Mouse (Mus musculus) midbrain, postnatal 0 days (tissue): ENCODE measurements at regions not wholly inside any gene's neighbourhood (a gene's known extent, or its start where the extent isn't known, plus 50 kb on each side); places are given as distances from the start of the nearest gene placed in this dataset.
A peak's percentile ranks its signal among the peaks of the same experiment; 100 is the strongest.

ENCODE experiments used
- ATAC-seq: fragments of 200-750 bp; cut with Nextera tagmentation; 2 replicates; pipeline ENCODE4 v1.8.0; 2017; ENCODE audit warnings: moderate number of reproducible peaks, mild to moderate bottlenecking, moderate TSS enrichment, moderate library complexity; ENCODE audit not compliant: low FRiP score
- DNase-seq: peaks from one replicate; pipeline ENCODE4 v3.0.0-alpha.2; 2015; ENCODE audit warnings: low spot score
- H3K27ac ChIP-seq: fragments of 300-500 bp; sonication (generic); 2 replicates; pipeline ENCODE4 v1.5.1; 2014; ENCODE audit warnings: low read depth, mild to moderate bottlenecking, low read length, mixed read lengths
- H3K27me3 ChIP-seq: fragments of 300-500 bp; sonication (generic); 2 replicates; pipeline ENCODE4 v1.6.1; 2014; ENCODE audit warnings: low read length, control low read depth, mixed read lengths; ENCODE audit not compliant: insufficient read depth
- H3K36me3 ChIP-seq: fragments of 300-500 bp; sonication (generic); 2 replicates; pipeline ENCODE4 v1.6.1; 2014; ENCODE audit warnings: low read length, control low read depth, mixed read lengths; ENCODE audit not compliant: insufficient read depth
- H3K4me1 ChIP-seq: fragments of 300-500 bp; sonication (generic); 2 replicates; pipeline ENCODE4 v1.6.1; 2014; ENCODE audit warnings: mild to moderate bottlenecking, control low read depth, antibody characterized with exemption, low read length, mixed read lengths; ENCODE audit not compliant: insufficient read depth
- H3K4me2 ChIP-seq: fragments of 300-500 bp; sonication (generic); 2 replicates; pipeline ENCODE4 v1.6.1; 2014; ENCODE audit warnings: low read depth, mild to moderate bottlenecking, low read length, mixed read lengths; ENCODE audit not compliant: poor library complexity, severe bottlenecking
- H3K4me3 ChIP-seq: fragments of 300-500 bp; sonication (generic); 2 replicates; pipeline ENCODE4 v1.5.1; 2014; ENCODE audit warnings: low read depth, mild to moderate bottlenecking, low read length, moderate library complexity
- H3K9ac ChIP-seq: fragments of 300-500 bp; sonication (generic); replicated peaks from 2 replicates; pipeline ENCODE4 v1.6.1; 2014; ENCODE audit warnings: mild to moderate bottlenecking, low read length, moderate library complexity, mixed read lengths; ENCODE audit not compliant: poor library complexity, severe bottlenecking
- H3K9me3 ChIP-seq: fragments of 300-500 bp; sonication (generic); 2 replicates; pipeline ENCODE4 v1.6.1; 2016; ENCODE audit warnings: low read length, control low read depth
- CTCF ChIP-seq: IDR thresholded peaks from 2 replicates; pipeline ENCODE4 v1.5.1; 2016; ENCODE audit warnings: antibody characterized with exemption, mild to moderate bottlenecking
- WGBS: fragments of 180-500 bp; shearing (Covaris S2); extraction: QIAGEN DNeasy Blood & Tissue Kit; methylation state at CpG from one replicate; pipeline ENCODE4 v1.1.7; 2014; 5-methylcytosine and 5-hydroxymethylcytosine counted together

DNA sequence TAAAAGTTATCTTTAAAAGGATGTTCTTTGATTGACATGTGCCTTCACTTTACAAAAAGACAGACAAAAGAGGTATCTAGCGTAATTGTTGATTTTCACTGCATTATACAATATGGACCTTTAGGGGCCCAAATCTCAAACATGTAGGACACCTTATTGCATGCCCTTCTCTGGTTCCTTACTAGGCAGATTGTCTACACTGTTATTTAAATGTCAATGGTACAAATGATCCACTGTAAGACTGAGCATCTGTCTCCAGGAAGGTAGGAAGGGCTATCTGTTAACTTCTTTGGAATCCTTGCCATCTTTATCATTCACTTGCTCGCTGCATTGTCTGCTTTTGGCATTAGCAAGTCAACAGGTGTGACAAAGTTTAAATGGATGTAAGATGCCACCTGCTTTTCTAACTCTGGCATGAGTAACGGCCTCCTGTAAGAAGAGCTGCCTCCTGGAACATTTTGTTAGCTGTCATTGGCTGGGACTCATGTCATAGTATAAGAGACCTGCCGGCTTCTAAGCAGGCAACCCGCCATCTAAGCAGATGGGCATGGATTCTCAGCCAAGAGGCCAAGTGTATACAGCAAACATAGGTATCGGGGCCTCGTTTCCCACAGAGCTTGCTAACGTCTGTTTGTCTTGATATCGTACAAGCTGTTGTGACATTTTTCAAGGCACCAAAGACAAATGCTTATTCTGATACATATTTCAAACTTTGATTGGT, 560.0 kb upstream of the Adgrl2 start:
- Histone ChIP-seq H3K4me3 (no peak overlapping the region), H3K9ac (no peak overlapping the region), H3K4me1 (no peaks in the 10 kb centered on the region), H3K9me3 (no peaks in the 10 kb centered on the region), H3K36me3 (no peaks in the 10 kb centered on the region), H3K27ac (no peak overlapping the region), H3K27me3 (no peaks in the 10 kb centered on the region), H3K4me2 (no peak overlapping the region)
- ATAC-seq, result no peak; the same call in 1 of the 2 replicates
- DNase-seq, result peak; percentile 85
- 89% methylated on average over 9 of the region's 9 CpGs for WGBS
- no peak for TF ChIP-seq CTCF

- ATAC-seq, result no peak
- Histone ChIP-seq H3K4me2 (no peak overlapping the region), H3K9me3 (no peaks in the 10 kb centered on the region), H3K36me3 (no peaks in the 10 kb centered on the region), H3K4me1 (no peaks in the 10 kb centered on the region), H3K27ac (no peak overlapping the region), H3K27me3 (no peaks in the 10 kb centered on the region), H3K4me3 (no peak overlapping the region), H3K9ac (no peak overlapping the region)
- 0 out of 2 replicates have a peak, but pooled peaks have one; percentile 25 for TF ChIP-seq CTCF
- no peak for DNase-seq
- 76% methylated on average over 6 of the region's 6 CpGs for WGBS
Measured at GRCm38 (mm10) chr3:149547045-149547444, 556.7 kb upstream of the Adgrl2 start.

GRCm38 (mm10) chr3:149546256-149546655, 555.9 kb upstream of the Adgrl2 start:
- no peaks in the 10 kb centered on the region for H3K27me3 ChIP-seq
- 72% methylated on average over 10 of the region's 10 CpGs for WGBS
- H3K9me3 ChIP-seq, result no peaks in the 10 kb centered on the region
- no peak for TF ChIP-seq CTCF
- no peak overlapping the region for H3K9ac ChIP-seq
- no peaks in the 10 kb centered on the region for H3K4me1 ChIP-seq
- no peak overlapping the region for H3K4me3 ChIP-seq
- ATAC-seq, result no peak
- no peak for DNase-seq
- no peak overlapping the region for H3K27ac ChIP-seq
- H3K4me2 ChIP-seq, result no peak overlapping the region
- no peaks in the 10 kb centered on the region for H3K36me3 ChIP-seq

DNA sequence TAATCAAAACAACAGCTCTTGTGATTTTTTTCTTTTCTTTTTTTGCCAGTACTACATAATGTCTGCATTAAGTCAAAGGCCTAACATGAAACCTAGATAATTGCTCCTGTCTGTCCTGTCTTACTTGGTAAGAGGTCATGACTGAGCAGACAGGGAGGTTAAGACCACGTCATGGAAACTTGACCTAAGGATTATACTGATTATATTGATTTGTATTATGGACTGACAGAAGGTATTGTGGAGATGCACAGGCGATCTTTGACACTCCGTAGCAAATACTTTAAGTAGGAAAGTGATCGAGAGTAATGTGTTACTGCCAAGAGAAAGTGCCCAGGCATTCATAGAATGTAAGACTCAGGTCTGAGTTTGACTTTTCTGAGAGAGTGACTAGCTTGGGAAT, 543.8 kb upstream of the Adgrl2 start:
- no peak for DNase-seq
- no peak overlapping the region for H3K27ac ChIP-seq
- no peak for ATAC-seq
- no peaks in the 10 kb centered on the region for H3K9me3 ChIP-seq
- no peak overlapping the region for H3K4me2 ChIP-seq
- no peaks in the 10 kb centered on the region for H3K36me3 ChIP-seq
- H3K4me3 ChIP-seq, result no peak overlapping the region
- WGBS, result 39% methylated on average over 4 of the region's 4 CpGs
- no peak overlapping the region for H3K9ac ChIP-seq
- 0 out of 2 replicates have a peak, but pooled peaks cover 8% of the 10 kb centered on the region for H3K27me3 ChIP-seq
- no peaks in the 10 kb centered on the region for H3K4me1 ChIP-seq
- no peak for TF ChIP-seq CTCF

- Histone ChIP-seq H3K9ac (no peak overlapping the region), H3K36me3 (no peaks in the 10 kb centered on the region), H3K27ac (no peak overlapping the region), H3K4me1 (no peaks in the 10 kb centered on the region), H3K4me3 (no peak overlapping the region), H3K4me2 (no peak overlapping the region), H3K9me3 (no peaks in the 10 kb centered on the region), H3K27me3 (0 out of 2 replicates have a peak, but pooled peaks cover 5% of the 10 kb centered on the region)
- DNase-seq (no peak), ATAC-seq (no peak)
- TF ChIP-seq CTCF, result no peak
- 36% methylated on average over 13 of the region's 13 CpGs for WGBS
Measured at GRCm38 (mm10) chr3:149530026-149530607, 539.8 kb upstream of the Adgrl2 start.

- Histone ChIP-seq H3K36me3 (no peaks in the 10 kb centered on the region), H3K4me1 (no peaks in the 10 kb centered on the region), H3K27ac (no peak overlapping the region), H3K27me3 (0 out of 2 replicates have a peak, but pooled peaks cover 5% of the 10 kb centered on the region), H3K4me3 (no peak overlapping the region), H3K4me2 (no peak overlapping the region), H3K9me3 (no peaks in the 10 kb centered on the region), H3K9ac (no peak overlapping the region)
- TF ChIP-seq CTCF, result no peak
- 98% methylated on average over 3 of the region's 3 CpGs for WGBS
- ATAC-seq (no peak), DNase-seq (no peak)
Measured at GRCm38 (mm10) chr3:149526509-149526908, 536.2 kb upstream of the Adgrl2 start.
